Mouse (Mus musculus) liver, embryonic 14.5 days (tissue): ENCODE results near the gene Zmpste24.

ENCODE experiments used
- CTCF ChIP-seq: IDR thresholded peaks from 2 replicates; pipeline ENCODE4 v1.5.1; 2016; ENCODE audit warnings: antibody characterized with exemption, low read depth, control low read depth
- EP300 ChIP-seq: IDR thresholded peaks from 2 replicates; pipeline ENCODE4 v1.6.1; 2016; ENCODE audit warnings: antibody characterized with exemption, low read depth

GRCm38 (mm10) chr4:121010770-121011549, 87.1 kb downstream of the Zmpste24 start:
- TF ChIP-seq CTCF (no peak), EP300 (peak; percentile 53)
